Mouse (Mus musculus) stomach, postnatal 0 days (tissue): Measurements from ENCODE around the gene Scyl3. TPM values are rescaled to one million over a fixed set of nuclear protein-coding genes. Genes with fewer than 3 reads are reported as not detected.

ENCODE experiments used
- ATAC-seq: fragments of 200-750 bp; cut with Nextera tagmentation; 2 replicates; pipeline ENCODE4 v1.8.0; 2017; ENCODE audit not compliant: low FRiP score, low TSS enrichment
- DNase-seq: peaks from one replicate; pipeline ENCODE4 v3.0.0-alpha.2; 2016; ENCODE audit warnings: low spot score
- H3K27ac ChIP-seq: fragments of 300-500 bp; sonication (generic); replicated peaks from 2 replicates; pipeline ENCODE4 v1.5.1; 2014; ENCODE audit warnings: mild to moderate bottlenecking, control low read depth
- H3K27me3 ChIP-seq: fragments of 300-500 bp; sonication (generic); 2 replicates; pipeline ENCODE4 v1.6.1; 2014; ENCODE audit warnings: low read length; ENCODE audit not compliant: control insufficient read depth, insufficient read depth
- H3K36me3 ChIP-seq: fragments of 300-500 bp; sonication (generic); 2 replicates; pipeline ENCODE4 v1.6.1; 2014; ENCODE audit warnings: low read length, mixed read lengths; ENCODE audit not compliant: control insufficient read depth, insufficient read depth
- H3K4me1 ChIP-seq: fragments of 300-500 bp; sonication (generic); replicated peaks from 2 replicates; pipeline ENCODE4 v1.6.1; 2014; ENCODE audit warnings: antibody characterized with exemption; ENCODE audit not compliant: control insufficient read depth, insufficient read depth
- H3K4me2 ChIP-seq: fragments of 300-500 bp; sonication (generic); replicated peaks from 2 replicates; pipeline ENCODE4 v1.6.1; 2014; ENCODE audit warnings: low read depth, mild to moderate bottlenecking, control low read depth, moderate library complexity
- H3K4me3 ChIP-seq: fragments of 300-500 bp; sonication (generic); 2 replicates; pipeline ENCODE4 v1.5.1; 2014; ENCODE audit warnings: low read depth, low read length, control low read depth
- H3K9ac ChIP-seq: fragments of 300-500 bp; sonication (generic); 2 replicates; pipeline ENCODE4 v1.6.1; 2014; ENCODE audit warnings: mild to moderate bottlenecking, low read length, control low read depth, mixed read lengths
- H3K9me3 ChIP-seq: fragments of 300-500 bp; sonication (generic); 2 replicates; pipeline ENCODE4 v1.6.1; 2016; ENCODE audit warnings: low read length; ENCODE audit not compliant: control insufficient read depth
- CTCF ChIP-seq: IDR thresholded peaks from 2 replicates; pipeline ENCODE4 v1.5.1; 2016; ENCODE audit warnings: antibody characterized with exemption, low read depth, mild to moderate bottlenecking, moderate library complexity
- EP300 ChIP-seq: optimal IDR thresholded peaks from 2 replicates; pipeline ENCODE3; 2016; ENCODE audit warnings: antibody characterized with exemption
- WGBS: fragments of 180-500 bp; shearing (Covaris S2); extraction: QIAGEN DNeasy Blood & Tissue Kit; methylation state at CpG from one replicate; pipeline ENCODE4 v1.1.7; 2014; 5-methylcytosine and 5-hydroxymethylcytosine counted together
- polyA plus RNA-seq: library from polyadenylated mRNA; unstranded; fragments of >200 nt; fragmentation: Nextera tagmentation; extraction: Ambion mirVana; gene quantifications from 2 replicates; pipeline ENCODE4 v1.2.1, GENCODE M21; 2015

Gene Scyl3
- polyA plus RNA-seq, result 10.6 and 12.0 TPM in 2 replicates

DNA sequence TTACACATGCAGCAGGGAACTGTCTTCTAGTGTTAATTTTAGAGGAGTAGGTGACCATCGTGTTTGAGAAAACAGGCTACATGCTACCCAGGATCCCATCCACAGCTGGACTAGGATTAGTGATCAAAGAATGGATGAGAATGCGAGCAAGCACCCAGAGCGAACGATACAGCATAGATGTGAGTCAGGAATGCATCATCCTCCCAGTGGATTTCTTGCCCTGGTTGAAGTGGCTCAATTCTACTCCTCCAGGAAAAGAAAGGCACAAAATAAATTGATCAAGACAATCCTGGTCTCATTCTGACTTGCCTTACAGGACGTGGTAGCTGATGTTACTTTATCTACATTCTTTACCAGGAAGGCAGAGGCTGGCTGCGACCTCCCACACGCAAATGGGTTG lies at the start of gene Scyl3:
Scyl3 (plus strand) TSS at position 255 of the 400 bp plus-strand sequence.
- ATAC-seq, result no peak
- TF ChIP-seq EP300, result no peak
- TF ChIP-seq CTCF, result no peak
- 59% methylated on average over 7 of the region's 7 CpGs for WGBS

DNA sequence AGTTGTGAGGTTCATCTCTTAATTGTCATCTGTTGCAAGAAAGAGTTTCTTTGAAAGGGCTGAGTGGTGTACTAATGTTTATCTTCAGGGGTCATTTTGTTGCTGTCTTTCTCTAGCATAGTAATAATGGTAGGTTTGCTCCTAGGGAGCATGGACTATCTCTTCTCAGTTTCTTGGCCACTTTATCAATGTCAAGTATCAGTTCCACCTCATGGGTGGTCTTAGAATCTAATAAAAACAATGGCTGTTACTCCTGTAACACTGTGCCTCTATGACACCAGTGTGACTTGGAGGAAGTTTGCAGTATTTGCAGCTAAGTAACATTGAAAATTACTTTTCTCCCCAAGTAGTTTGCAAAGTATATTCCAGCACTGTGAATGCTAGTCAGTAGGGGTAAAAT lies 39.3 kb upstream of the Scyl3 start:
- TF ChIP-seq EP300 (no peak), CTCF (no peak)
- no peaks in the 10 kb centered on the region for H3K27me3 ChIP-seq
- H3K4me3 ChIP-seq, result no peak overlapping the region
- no peaks in the 10 kb centered on the region for H3K36me3 ChIP-seq
- DNase-seq (no peak), ATAC-seq (no peak)
- no peak overlapping the region for H3K4me2 ChIP-seq
- no peak overlapping the region for H3K9ac ChIP-seq
- no peaks in the 10 kb centered on the region for H3K9me3 ChIP-seq
- no peak overlapping the region for H3K27ac ChIP-seq
- no peaks in the 10 kb centered on the region for H3K4me1 ChIP-seq

More for the DNA sequence above, at the start of gene Scyl3:
- peak within 1 kb of the TSS; percentile 97 for H3K9ac ChIP-seq
- H3K4me1 ChIP-seq, result peaks cover 3% of the 10 kb centered on the region; the same call in 1 of the 2 replicates
- peak within 1 kb of the TSS; percentile 72 for H3K4me2 ChIP-seq
- H3K27me3 ChIP-seq, result no peaks in the 10 kb centered on the region
- DNase-seq, result no peak
- peaks cover under 1% of the 10 kb centered on the region; the same call in 1 of the 2 replicates for H3K36me3 ChIP-seq
- H3K9me3 ChIP-seq, result no peaks in the 10 kb centered on the region
- H3K27ac ChIP-seq, result peak within 1 kb of the TSS; percentile 89
- peak within 1 kb of the TSS; percentile 96 for H3K4me3 ChIP-seq

DNA sequence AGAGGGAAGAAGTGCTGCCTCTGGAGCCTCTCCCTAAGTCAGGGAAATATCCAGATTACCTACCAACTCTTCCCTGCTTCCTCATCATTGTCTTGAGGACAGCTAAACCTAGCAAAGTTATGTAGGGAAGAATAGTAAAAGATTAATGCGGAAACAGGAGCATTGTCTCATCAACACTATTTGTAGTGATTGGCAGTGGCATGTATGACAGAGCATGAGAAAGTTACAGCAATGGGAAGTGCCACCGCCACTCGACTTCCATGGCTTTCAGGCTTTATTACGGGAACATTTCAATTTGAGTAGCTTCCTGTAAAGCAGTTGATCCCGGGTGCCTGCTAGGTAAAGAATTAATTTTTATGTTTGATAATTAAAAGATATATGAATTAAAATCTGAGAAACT lies 35.6 kb upstream of the Scyl3 start:
- Histone ChIP-seq H3K4me1 (no peaks in the 10 kb centered on the region), H3K9me3 (no peaks in the 10 kb centered on the region), H3K9ac (no peak overlapping the region), H3K27ac (no peak overlapping the region), H3K36me3 (no peaks in the 10 kb centered on the region), H3K4me3 (no peak overlapping the region), H3K27me3 (no peaks in the 10 kb centered on the region), H3K4me2 (no peak overlapping the region)
- DNase-seq (no peak), ATAC-seq (no peak)
- 93% methylated on average over 5 of the region's 5 CpGs for WGBS
- TF ChIP-seq CTCF (no peak), EP300 (no peak)

DNA sequence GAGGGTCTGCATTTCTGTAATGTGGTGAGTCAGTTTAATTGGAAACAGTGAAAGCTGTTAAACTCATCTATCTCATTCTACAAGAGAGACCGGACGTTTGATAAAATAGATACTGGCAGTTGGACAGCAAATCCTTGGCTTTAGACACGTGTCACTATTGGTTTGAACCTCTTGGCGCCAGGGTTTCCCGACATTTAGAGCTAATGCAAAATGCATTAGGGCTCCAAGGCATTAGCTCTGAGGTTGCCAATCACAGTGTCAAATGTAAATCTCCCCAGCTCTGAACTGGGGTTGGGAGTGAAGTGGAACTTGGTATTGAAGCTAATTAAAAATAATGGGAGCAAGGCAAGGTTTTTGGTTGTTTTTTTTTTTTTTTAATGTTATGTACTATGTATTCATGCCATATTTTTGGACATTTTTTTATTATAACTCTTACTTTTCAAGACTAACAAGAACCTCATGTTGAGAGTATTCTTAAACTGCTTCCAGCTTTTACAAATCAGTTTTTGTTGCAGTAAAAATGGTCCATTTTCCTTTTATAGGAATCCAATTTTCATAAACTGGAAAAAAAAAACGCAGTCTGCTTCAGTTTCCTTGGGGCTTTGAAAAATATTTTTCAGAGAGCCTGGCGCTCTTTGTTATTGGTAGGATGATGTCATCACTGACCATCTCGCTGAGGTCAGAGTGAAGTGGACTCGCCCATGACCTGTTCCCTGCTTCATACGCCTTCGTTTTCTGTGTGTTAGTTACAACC lies 34.9 kb upstream of the Scyl3 start:
- 72% methylated on average over 11 of the region's 11 CpGs for WGBS
- Histone ChIP-seq H3K4me1 (no peaks in the 10 kb centered on the region), H3K9me3 (no peaks in the 10 kb centered on the region), H3K27me3 (no peaks in the 10 kb centered on the region), H3K4me2 (no peak overlapping the region), H3K36me3 (no peaks in the 10 kb centered on the region), H3K4me3 (no peak overlapping the region), H3K27ac (no peak overlapping the region), H3K9ac (no peak overlapping the region)
- no peak for TF ChIP-seq EP300
- no peak for TF ChIP-seq CTCF
- ATAC-seq (no peak), DNase-seq (no peak)

DNA sequence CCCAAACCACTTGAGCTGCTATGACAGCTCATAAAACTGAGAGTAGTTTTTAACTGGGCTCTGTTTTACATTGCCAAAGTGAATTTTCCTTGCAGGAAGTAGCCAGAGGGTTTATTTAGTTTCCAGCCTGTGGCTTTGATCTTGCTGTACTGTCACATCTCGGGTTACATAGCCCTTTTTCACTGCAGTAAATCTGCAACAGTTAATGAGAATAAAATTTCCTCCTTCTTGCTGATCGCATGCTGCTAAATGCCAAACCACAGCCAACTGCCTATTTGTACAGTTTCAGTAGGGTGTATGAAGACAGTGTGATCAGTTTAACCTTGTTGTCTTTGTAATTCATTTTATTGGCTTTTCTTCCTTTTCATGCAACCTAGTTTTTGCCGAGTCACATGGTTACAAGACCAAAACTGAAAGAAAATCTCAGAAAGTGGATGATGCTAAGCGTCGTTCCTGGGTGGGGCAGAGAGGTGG lies 30.6 kb upstream of the Scyl3 start:
- no peak overlapping the region for H3K4me3 ChIP-seq
- WGBS, result 55% methylated on average over 5 of the region's 5 CpGs
- ATAC-seq, result no peak

DNA sequence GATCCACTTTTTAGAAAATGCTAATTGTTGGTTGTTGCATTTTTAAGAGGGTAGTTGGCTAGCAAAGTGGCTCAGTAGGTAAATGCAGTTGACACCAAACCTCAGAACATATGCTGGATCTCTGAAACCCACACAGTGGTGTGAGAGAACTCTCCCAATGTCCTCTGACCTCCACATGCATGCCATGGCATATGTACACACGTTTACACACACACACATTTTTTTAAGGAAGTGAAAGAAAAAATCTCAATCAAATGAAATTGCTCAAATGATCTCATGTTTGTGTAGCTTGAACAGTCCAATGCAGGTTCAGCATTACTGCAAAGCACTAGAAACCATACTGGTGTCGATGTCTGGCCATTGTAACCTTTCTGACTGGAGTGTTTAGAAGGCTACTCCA lies 29.3 kb upstream of the Scyl3 start:
- Histone ChIP-seq H3K4me1 (no peaks in the 10 kb centered on the region), H3K9me3 (no peaks in the 10 kb centered on the region), H3K36me3 (no peaks in the 10 kb centered on the region), H3K9ac (no peak overlapping the region), H3K4me3 (no peak overlapping the region), H3K27me3 (no peaks in the 10 kb centered on the region), H3K27ac (no peak overlapping the region), H3K4me2 (no peak overlapping the region)
- DNase-seq, result no peak
- no peak for ATAC-seq
- WGBS, result 85% methylated on average over 2 of the region's 2 CpGs
- TF ChIP-seq CTCF (no peak), EP300 (no peak)

More for the DNA sequence above, 30.6 kb upstream of the Scyl3 start:
- no peak overlapping the region for H3K4me2 ChIP-seq
- TF ChIP-seq CTCF, result no peak
- TF ChIP-seq EP300, result no peak
- no peaks in the 10 kb centered on the region for H3K27me3 ChIP-seq
- H3K36me3 ChIP-seq, result no peaks in the 10 kb centered on the region
- no peaks in the 10 kb centered on the region for H3K4me1 ChIP-seq
- no peaks in the 10 kb centered on the region for H3K9me3 ChIP-seq
- no peak overlapping the region for H3K9ac ChIP-seq
- DNase-seq, result no peak
- H3K27ac ChIP-seq, result no peak overlapping the region
